Mouse (Mus musculus): ENCODE measurements around the gene Abr. TPM values are rescaled to one million over a fixed set of nuclear protein-coding genes. Genes with fewer than 3 reads are reported as not detected.

Abr gene
- total and polyA plus RNA-seq, 2 experiments from 2014 or later: 87.5 to 211 TPM

GRCm38 (mm10) chr11:76469311-76469998 lies 152.7 kb downstream of the Abr start:
- H3K4me2 ChIP-seq (ENCODE audit: low read depth, low read length): 0 out of 2 replicates have a peak overlapping the region, but pooled peaks have one; percentile 16
- no peaks in the 10 kb centered on the region for H3K9me3 ChIP-seq (ENCODE audit: low read length)
- H3K36me3 ChIP-seq (ENCODE audit: insufficient read depth, low read length): no peaks in the 10 kb centered on the region
- H3K4me3 ChIP-seq (ENCODE audit: low read length): no peak overlapping the region
- H3K27me3 ChIP-seq (ENCODE audit: insufficient read depth, low read length): no peaks in the 10 kb centered on the region
- TF ChIP-seq CTCF (IDR thresholded peaks at IDR 0.05; ENCODE audit: low read depth): peak; percentile 29; the same call in 1 of the 2 replicates
- peaks cover 51% of the 10 kb centered on the region for H3K4me1 ChIP-seq (ENCODE audit: insufficient read depth, low read length)
- peak; percentile 24; the same call in 1 of the 2 replicates for ATAC-seq
- 24% methylated on average over 11 of the region's 11 CpGs for WGBS
- peak overlapping the region; percentile 79 for H3K27ac ChIP-seq
- DNase-seq (ENCODE audit: low spot score): peak; percentile 88
- 0 out of 2 replicates have a peak overlapping the region, but pooled peaks have one; percentile 24 for H3K9ac ChIP-seq (replicated peaks; ENCODE audit: low read length)

GRCm38 (mm10) chr11:76468347-76468746 lies 153.8 kb downstream of the Abr start:
- ATAC-seq (peak; percentile 77), DNase-seq (ENCODE audit: low spot score) (peak; percentile 92)
- Histone ChIP-seq H3K9me3 (ENCODE audit: low read length) (no peaks in the 10 kb centered on the region), H3K36me3 (ENCODE audit: insufficient read depth, low read length) (peaks cover 2% of the 10 kb centered on the region; the same call in 1 of the 2 replicates), H3K27ac (peak overlapping the region; percentile 79), H3K4me2 (ENCODE audit: low read depth, low read length) (peak overlapping the region; percentile 54), H3K9ac (replicated peaks; ENCODE audit: low read length) (peak overlapping the region; percentile 53), H3K27me3 (ENCODE audit: insufficient read depth, low read length) (no peaks in the 10 kb centered on the region), H3K4me3 (ENCODE audit: low read length) (peak overlapping the region; percentile 11), H3K4me1 (ENCODE audit: insufficient read depth, low read length) (peaks cover 57% of the 10 kb centered on the region)
- no peak; the same call in 1 of the 2 replicates for TF ChIP-seq CTCF (IDR thresholded peaks at IDR 0.05; ENCODE audit: low read depth)
- 2% methylated on average over 6 of the region's 6 CpGs for WGBS

- H3K9ac ChIP-seq (replicated peaks; ENCODE audit: low read length): peak overlapping the region; percentile 53
- 15% methylated on average over 8 of the region's 8 CpGs for WGBS
- no peaks in the 10 kb centered on the region for H3K9me3 ChIP-seq (ENCODE audit: low read length)
- H3K36me3 ChIP-seq (ENCODE audit: insufficient read depth, low read length): peaks cover 6% of the 10 kb centered on the region
- peak overlapping the region; percentile 54 for H3K4me2 ChIP-seq (ENCODE audit: low read depth, low read length)
- TF ChIP-seq CTCF (IDR thresholded peaks at IDR 0.05; ENCODE audit: low read depth): no peak
- no peaks in the 10 kb centered on the region for H3K27me3 ChIP-seq (ENCODE audit: insufficient read depth, low read length)
- ATAC-seq (no peak), DNase-seq (ENCODE audit: low spot score) (peak; percentile 34)
- H3K4me1 ChIP-seq (ENCODE audit: insufficient read depth, low read length): peaks cover 49% of the 10 kb centered on the region
- H3K4me3 ChIP-seq (ENCODE audit: low read length): peak overlapping the region; percentile 11
- H3K27ac ChIP-seq: peak overlapping the region; percentile 79
Observed at GRCm38 (mm10) chr11:76467487-76468005, 154.6 kb downstream of the Abr start.

- no peak for DNase-seq (ENCODE audit: low spot score)
- no peak for TF ChIP-seq CTCF (IDR thresholded peaks at IDR 0.05; ENCODE audit: low read depth)
- peak overlapping the region; percentile 79 for H3K27ac ChIP-seq
- peak overlapping the region; percentile 53 for H3K9ac ChIP-seq (replicated peaks; ENCODE audit: low read length)
- H3K36me3 ChIP-seq (ENCODE audit: insufficient read depth, low read length): peaks cover 11% of the 10 kb centered on the region
- H3K4me3 ChIP-seq (ENCODE audit: low read length): peak overlapping the region; percentile 11
- 0 out of 2 replicates have a peak, but pooled peaks have one; percentile 15 for ATAC-seq
- H3K27me3 ChIP-seq (ENCODE audit: insufficient read depth, low read length): no peaks in the 10 kb centered on the region
- no peaks in the 10 kb centered on the region for H3K9me3 ChIP-seq (ENCODE audit: low read length)
- peaks cover 47% of the 10 kb centered on the region for H3K4me1 ChIP-seq (ENCODE audit: insufficient read depth, low read length)
- H3K4me2 ChIP-seq (ENCODE audit: low read depth, low read length): peak overlapping the region; percentile 54
- WGBS: 22% methylated on average over 10 of the region's 10 CpGs
Observed at GRCm38 (mm10) chr11:76467073-76467472, 155.0 kb downstream of the Abr start.

GRCm38 (mm10) chr11:76465879-76466278 lies 156.2 kb downstream of the Abr start:
- 94% methylated on average over 4 of the region's 4 CpGs for WGBS
- Histone ChIP-seq H3K9me3 (ENCODE audit: low read length) (no peaks in the 10 kb centered on the region), H3K27ac (no peak overlapping the region), H3K4me1 (ENCODE audit: insufficient read depth, low read length) (peaks cover 47% of the 10 kb centered on the region), H3K36me3 (ENCODE audit: insufficient read depth, low read length) (peaks cover 19% of the 10 kb centered on the region), H3K9ac (replicated peaks; ENCODE audit: low read length) (no peak overlapping the region), H3K27me3 (ENCODE audit: insufficient read depth, low read length) (no peaks in the 10 kb centered on the region), H3K4me2 (ENCODE audit: low read depth, low read length) (no peak overlapping the region), H3K4me3 (ENCODE audit: low read length) (no peak overlapping the region)
- DNase-seq (ENCODE audit: low spot score) (no peak), ATAC-seq (no peak)
- TF ChIP-seq CTCF (IDR thresholded peaks at IDR 0.05; ENCODE audit: low read depth): no peak

- H3K4me1 ChIP-seq (ENCODE audit: insufficient read depth, low read length): peaks cover 15% of the 10 kb centered on the region
- H3K36me3 ChIP-seq (ENCODE audit: insufficient read depth, low read length): peaks cover 23% of the 10 kb centered on the region
- no peak overlapping the region for H3K4me3 ChIP-seq (ENCODE audit: low read length)
- peak overlapping the region; percentile 17; the same call in 1 of the 2 replicates for H3K27ac ChIP-seq
- DNase-seq (ENCODE audit: low spot score) (no peak), ATAC-seq (no peak)
- H3K4me2 ChIP-seq (ENCODE audit: low read depth, low read length): no peak overlapping the region
- no peaks in the 10 kb centered on the region for H3K9me3 ChIP-seq (ENCODE audit: low read length)
- no peak overlapping the region for H3K9ac ChIP-seq (replicated peaks; ENCODE audit: low read length)
- no peaks in the 10 kb centered on the region for H3K27me3 ChIP-seq (ENCODE audit: insufficient read depth, low read length)
- no peak for TF ChIP-seq CTCF (IDR thresholded peaks at IDR 0.05; ENCODE audit: low read depth)
- WGBS: 72% methylated on average over 5 of the region's 5 CpGs
Observed at GRCm38 (mm10) chr11:76461696-76462095, 160.4 kb downstream of the Abr start.
